ENCODE assay signal across 12 mouse cellular contexts in genomic region chr7:78378306-78378705, GRCm38 (mm10).
"Had no signal": no experiment of that assay in that cellular context is flagged by ENCODE, and none has a peak within 500 bp of the region (broad histone marks: within the 10 kb centered on the region; RNA-seq: fewer than 3 reads in every experiment).

No protein-coding gene starts in this region.

- DNase-seq: kidney, postnatal 25 days; lung, adult 2 months; lung, postnatal 36 days; right cerebral cortex, postnatal 14 days; thymus, adult 18-20 months; thymus, postnatal 25 days had no signal

- H3K27me3 ChIP-seq: kidney, embryonic 15.5 days; liver, embryonic 15.5 days; midbrain, embryonic 13.5 days; neural tube, embryonic 13.5 days had no signal

- H3K4me1 ChIP-seq: kidney, embryonic 15.5 days; limb, embryonic 10.5 days; liver, embryonic 15.5 days; neural tube, embryonic 13.5 days had no signal

- H3K4me3 ChIP-seq: kidney, embryonic 15.5 days; left cerebral cortex, adult 2 months; limb, embryonic 10.5 days; liver, embryonic 15.5 days; midbrain, embryonic 13.5 days; neural tube, embryonic 13.5 days had no signal

- H3K36me3 ChIP-seq: kidney, embryonic 15.5 days; limb, embryonic 10.5 days; liver, embryonic 15.5 days; midbrain, embryonic 13.5 days; neural tube, embryonic 13.5 days had no signal

- H3K27ac ChIP-seq: kidney, embryonic 15.5 days; left cerebral cortex, adult 2 months; limb, embryonic 10.5 days; liver, embryonic 15.5 days; midbrain, embryonic 13.5 days; neural tube, embryonic 13.5 days had no signal

- H3K9ac ChIP-seq: kidney, embryonic 15.5 days; liver, embryonic 15.5 days; midbrain, embryonic 13.5 days; neural tube, embryonic 13.5 days had no signal
